Mouse (Mus musculus) ES-E14 (cell line): ENCODE data around the gene Lsm12.

Experiments used
- CHD2 ChIP-seq: IDR thresholded peaks from 2 replicates; pipeline ENCODE4 v1.6.1; 2014; ENCODE audit warnings: mild to moderate bottlenecking, low read depth, low read length, inconsistent platforms
- HCFC1 ChIP-seq: IDR thresholded peaks from 2 replicates; pipeline ENCODE4 v1.6.1; 2012; ENCODE audit warnings: low read length, inconsistent platforms, borderline replicate concordance; ENCODE audit not compliant: insufficient read depth
- MAFK ChIP-seq: IDR thresholded peaks from 2 replicates; pipeline ENCODE4 v1.6.1; 2014; ENCODE audit warnings: mild to moderate bottlenecking, low read depth, low read length, inconsistent platforms; ENCODE audit not compliant: insufficient read depth
- ZC3H11A ChIP-seq: IDR thresholded peaks from 2 replicates; pipeline ENCODE4 v1.6.1; 2012; ENCODE audit warnings: low read depth, mild to moderate bottlenecking, inconsistent platforms, low read length, borderline replicate concordance
- ZNF384 ChIP-seq: IDR thresholded peaks from 2 replicates; pipeline ENCODE4 v1.6.1; 2012; ENCODE audit warnings: low read depth, low read length, inconsistent platforms

DNA sequence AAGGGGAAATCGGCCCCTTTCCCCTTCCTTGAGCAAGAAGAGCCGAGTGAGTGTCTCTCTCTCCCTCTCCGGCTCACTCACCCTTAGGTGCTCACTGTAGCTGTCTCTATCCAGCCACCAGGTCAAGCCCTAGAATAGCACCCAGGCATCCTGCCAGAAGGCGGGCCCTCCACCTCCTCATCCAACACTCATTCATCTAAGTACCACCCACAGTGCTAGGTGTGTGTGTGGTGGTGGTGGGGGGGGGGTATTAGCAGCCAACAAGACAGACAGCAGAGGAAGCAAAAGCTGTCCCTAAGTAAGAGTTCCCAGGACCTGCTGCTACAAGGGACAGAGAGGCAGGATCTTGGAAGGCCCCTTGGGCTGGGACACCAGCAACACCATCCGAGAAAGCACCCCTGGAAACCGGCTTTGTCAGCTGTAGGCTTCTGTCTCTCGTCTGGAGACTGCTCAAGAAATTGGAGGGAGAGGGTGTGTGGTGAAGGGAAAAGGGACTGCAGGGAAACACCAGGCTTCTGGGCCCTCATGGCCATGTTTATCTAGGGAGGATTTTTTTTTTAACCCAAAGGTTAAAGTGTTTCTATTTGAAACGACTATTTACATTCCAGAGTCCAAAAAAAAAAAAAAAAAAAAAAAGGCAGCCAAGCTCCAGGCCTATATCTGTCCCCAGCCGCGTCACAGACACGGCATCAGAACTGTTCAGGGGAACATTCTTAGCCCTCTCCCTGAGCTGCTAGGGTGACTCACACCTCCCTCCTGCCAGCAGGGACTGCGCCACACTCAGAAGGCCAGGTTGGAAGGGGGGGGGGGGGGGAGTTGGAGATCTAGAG is 31.2 kb upstream of the Lsm12 start:
- TF ChIP-seq ZNF384 = 0 out of 2 replicates have a peak, but pooled peaks have one; percentile 32
- no peak for TF ChIP-seq MAFK
- TF ChIP-seq HCFC1 = no peak
- TF ChIP-seq ZC3H11A = no peak
- TF ChIP-seq CHD2 = no peak
